Mouse (Mus musculus) CH12.LX (cell line): Measurements from ENCODE around the gene Syt1.

ENCODE experiments used
- CHD1 ChIP-seq: IDR thresholded peaks from 2 replicates; pipeline ENCODE4 v1.6.1; 2012; ENCODE audit warnings: low read depth, low read length, improper control_type of control experiment, inconsistent platforms
- CHD2 ChIP-seq: IDR thresholded peaks from 2 replicates; pipeline ENCODE4 v1.6.1; 2011; ENCODE audit warnings: low read length, improper control_type of control experiment
- CTCF ChIP-seq, 2 experiments: IDR thresholded peaks in 1 of 2; conservative IDR thresholded peaks in 1 of 2; 2 replicates each; pipeline ENCODE4 v1.5.1; 2011 to 2012; ENCODE audit warnings: low read depth in 2 of 2, low read length in 2 of 2, improper control_type of control experiment in 1 of 2, inconsistent platforms in 1 of 2, mild to moderate bottlenecking in 1 of 2, moderate library complexity in 1 of 2
- HCFC1 ChIP-seq: IDR thresholded peaks from 2 replicates; pipeline ENCODE4 v1.6.1; 2012; ENCODE audit warnings: low read depth, mild to moderate bottlenecking, inconsistent platforms, low read length, improper control_type of control experiment
- KAT2A ChIP-seq: IDR thresholded peaks from 2 replicates; pipeline ENCODE4 v1.6.1; 2012; ENCODE audit warnings: low read length, improper control_type of control experiment, inconsistent platforms; ENCODE audit not compliant: insufficient replicate concordance
- MAFK ChIP-seq: IDR thresholded peaks from 2 replicates; pipeline ENCODE4 v1.6.1; 2011; ENCODE audit warnings: low read length, improper control_type of control experiment; ENCODE audit not compliant: insufficient replicate concordance
- MXI1 ChIP-seq: IDR thresholded peaks from 2 replicates; pipeline ENCODE4 v1.6.1; 2011; ENCODE audit warnings: mild to moderate bottlenecking, low read depth, low read length, improper control_type of control experiment
- POLR2A ChIP-seq: IDR thresholded peaks from 2 replicates; pipeline ENCODE4 v1.6.1; 2011; ENCODE audit warnings: low read depth, mild to moderate bottlenecking, improper control_type of control experiment, low read length
- UBTF ChIP-seq: IDR thresholded peaks from 2 replicates; pipeline ENCODE4 v1.6.1; 2012; ENCODE audit warnings: low read depth, mild to moderate bottlenecking, inconsistent platforms, low read length, improper control_type of control experiment, moderate library complexity
- USF1 ChIP-seq: IDR thresholded peaks from 2 replicates; pipeline ENCODE4 v1.6.1; 2014; ENCODE audit warnings: low read depth, mild to moderate bottlenecking, inconsistent platforms, low read length, improper control_type of control experiment
- ZC3H11A ChIP-seq: IDR thresholded peaks from 2 replicates; pipeline ENCODE4 v1.6.1; 2012; ENCODE audit warnings: low read depth, mild to moderate bottlenecking, inconsistent platforms, low read length, improper control_type of control experiment

- TF ChIP-seq MAFK (no peak), KAT2A (no peak), UBTF (no peak), CTCF (conservative IDR thresholded peaks at IDR 0.05 in 1 of 2, IDR thresholded peaks at IDR 0.05 in 1 of 2; ENCODE audit: low read depth in 2 of 2, low read length in 2 of 2) (peak in 1 of 2 experiments; percentile 48; a peak in 2 of 4 replicates), ZC3H11A (no peak), POLR2A (no peak), MXI1 (no peak), USF1 (no peak), CHD1 (no peak), CHD2 (no peak), HCFC1 (no peak)
Observed at GRCm38 (mm10) chr10:108524306-108525029, 486.3 kb downstream of the Syt1 start.
